Mouse (Mus musculus) CH12.LX (cell line): ENCODE data around the gene Gm39653. TPM values are rescaled to one million over a fixed set of nuclear protein-coding genes. Genes with fewer than 3 reads are reported as not detected.

Source experiments
- DNase-seq: peaks from one replicate; pipeline ENCODE4 v3.0.0-alpha.2; 2013; ENCODE audit errors: extremely low read depth
- H3K27ac ChIP-seq: 2 replicates; pipeline ENCODE4 v1.5.1; 2012; ENCODE audit warnings: low read depth, mild to moderate bottlenecking, control low read depth, moderate library complexity; ENCODE audit not compliant: insufficient read depth
- H3K27me3 ChIP-seq: replicated peaks from 2 replicates; pipeline ENCODE3; 2012; ENCODE audit warnings: inconsistent platforms
- H3K36me3 ChIP-seq, 2 experiments: replicated peaks in 1 of 2; 2 replicates each; pipeline versions ENCODE3 to v1.6.1; 2012; ENCODE audit warnings: inconsistent platforms in 1 of 2, low read length in 1 of 2, mild to moderate bottlenecking in 1 of 2, mixed read lengths in 1 of 2, moderate library complexity in 1 of 2; ENCODE audit not compliant: control insufficient read depth in 1 of 2, insufficient read depth in 1 of 2
- H3K4me1 ChIP-seq, 2 experiments: 2 replicates each; pipeline ENCODE4 v1.6.1; 2012; ENCODE audit warnings: inconsistent platforms in 1 of 2, moderate library complexity in 1 of 2; ENCODE audit not compliant: insufficient read depth in 2 of 2, control insufficient read depth in 1 of 2
- H3K4me2 ChIP-seq: 2 replicates; pipeline ENCODE4 v1.6.1; 2012; ENCODE audit warnings: low read depth, mild to moderate bottlenecking, control low read depth; ENCODE audit not compliant: poor library complexity, insufficient read depth, severe bottlenecking
- H3K4me3 ChIP-seq, 3 experiments: fragments of 150-350 bp in 1 of 3; sonication (generic) in 1 of 3; replicated peaks in 1 of 3; 2 replicates each; pipeline versions ENCODE3 to v1.5.1; 2011 to 2012; ENCODE audit warnings: low read depth in 2 of 3, low read length in 2 of 3, mild to moderate bottlenecking in 2 of 3, moderate library complexity in 2 of 3, control low read depth in 1 of 3, improper control_type of control experiment in 1 of 3, inconsistent platforms in 1 of 3, mixed read lengths in 1 of 3; ENCODE audit not compliant: poor library complexity in 1 of 3
- H3K79me2 ChIP-seq: replicated peaks from 2 replicates; pipeline ENCODE4 v1.6.1; 2012; ENCODE audit warnings: mild to moderate bottlenecking, moderate library complexity; ENCODE audit not compliant: control insufficient read depth, poor library complexity, insufficient read depth, severe bottlenecking; ENCODE audit errors: extremely low read depth
- H3K9ac ChIP-seq: 2 replicates; pipeline ENCODE4 v1.6.1; 2012; ENCODE audit warnings: low read depth, mild to moderate bottlenecking, control low read depth, moderate library complexity; ENCODE audit not compliant: insufficient read depth
- H3K9me3 ChIP-seq: replicated peaks from 2 replicates; pipeline ENCODE3; 2012; ENCODE audit warnings: low read length, inconsistent platforms, mixed read lengths
- CTCF ChIP-seq, 2 experiments: IDR thresholded peaks in 1 of 2; conservative IDR thresholded peaks in 1 of 2; 2 replicates each; pipeline ENCODE4 v1.5.1; 2011 to 2012; ENCODE audit warnings: low read depth in 2 of 2, low read length in 2 of 2, improper control_type of control experiment in 1 of 2, inconsistent platforms in 1 of 2, mild to moderate bottlenecking in 1 of 2, moderate library complexity in 1 of 2
- KAT2A ChIP-seq: IDR thresholded peaks from 2 replicates; pipeline ENCODE4 v1.6.1; 2012; ENCODE audit warnings: low read length, improper control_type of control experiment, inconsistent platforms; ENCODE audit not compliant: insufficient replicate concordance
- MAX ChIP-seq: IDR thresholded peaks from 2 replicates; pipeline ENCODE4 v1.6.1; 2011; ENCODE audit warnings: low read length, improper control_type of control experiment
- MXI1 ChIP-seq: IDR thresholded peaks from 2 replicates; pipeline ENCODE4 v1.6.1; 2011; ENCODE audit warnings: mild to moderate bottlenecking, low read depth, low read length, improper control_type of control experiment
- MYC ChIP-seq: IDR thresholded peaks from 2 replicates; pipeline ENCODE4 v1.6.1; 2011; ENCODE audit warnings: low read depth, mild to moderate bottlenecking, improper control_type of control experiment, low read length
- POLR2A ChIP-seq: IDR thresholded peaks from 2 replicates; pipeline ENCODE4 v1.6.1; 2011; ENCODE audit warnings: low read depth, mild to moderate bottlenecking, improper control_type of control experiment, low read length
- RAD21 ChIP-seq: IDR thresholded peaks from 2 replicates; pipeline ENCODE4 v1.6.1; 2011; ENCODE audit warnings: low read depth, mild to moderate bottlenecking, low read length, improper control_type of control experiment, moderate library complexity
- SMC3 ChIP-seq: IDR thresholded peaks from 2 replicates; pipeline ENCODE4 v1.6.1; 2011; ENCODE audit warnings: low read depth, low read length, improper control_type of control experiment
- TCF12 ChIP-seq: IDR thresholded peaks from 2 replicates; pipeline ENCODE4 v1.6.1; 2014; ENCODE audit warnings: low read depth, mild to moderate bottlenecking, inconsistent platforms, low read length, improper control_type of control experiment
- UBTF ChIP-seq: IDR thresholded peaks from 2 replicates; pipeline ENCODE4 v1.6.1; 2012; ENCODE audit warnings: low read depth, mild to moderate bottlenecking, inconsistent platforms, low read length, improper control_type of control experiment, moderate library complexity
- USF1 ChIP-seq: IDR thresholded peaks from 2 replicates; pipeline ENCODE4 v1.6.1; 2014; ENCODE audit warnings: low read depth, mild to moderate bottlenecking, inconsistent platforms, low read length, improper control_type of control experiment
- USF2 ChIP-seq: conservative IDR thresholded peaks from 2 replicates; pipeline ENCODE4 v1.6.1; 2011; ENCODE audit warnings: low read depth, low read length, improper control_type of control experiment
- ZC3H11A ChIP-seq: IDR thresholded peaks from 2 replicates; pipeline ENCODE4 v1.6.1; 2012; ENCODE audit warnings: low read depth, mild to moderate bottlenecking, inconsistent platforms, low read length, improper control_type of control experiment
- ZNF384 ChIP-seq: IDR thresholded peaks from 2 replicates; pipeline ENCODE4 v1.6.1; 2012; ENCODE audit warnings: low read depth, low read length, improper control_type of control experiment, inconsistent platforms
- dilution Hi-C: fragments of 300-500 bp; cut with MboI; formaldehyde crosslinking; loops from 2 replicates; pipeline ENCODE4 v1.14.3; 2020; ENCODE audit warnings: low sequenced_read_pairs; ENCODE audit not compliant: extremely low pct_unique_long_range_greater_than_20kb, extremely low pct_ligation_motif_present
- in situ Hi-C: fragments of 300-500 bp; cut with MboI; formaldehyde crosslinking; loops from 3 replicates; pipeline ENCODE4 v1.14.3; 2019; ENCODE audit warnings: low sequenced_read_pairs, low pct_ligation_motif_present, low pct_unique_long_range_greater_than_20kb, mixed read lengths
- polyA plus RNA-seq: library from polyadenylated mRNA; unstranded; fragments of >175 nt; gene quantifications from 2 replicates; pipeline ENCODE4 v1.2.1, GENCODE M21; 2012; ENCODE audit warnings: low read depth; ENCODE audit not compliant: insufficient read length
- total RNA-seq, 2 experiments: library from RNA; depleted of rRNA; stranded (reverse); fragments of 300-350 nt in 1 of 2; fragments of >200 nt in 1 of 2; gene quantifications; 2 replicates each; pipeline ENCODE4 v1.2.3; 2012 to 2014

The Gm39653 gene
- total and polyA plus RNA-seq, 3 experiments: not detected

GRCm38 (mm10) chr1:63667201-63667948 lies 51.6 kb downstream of the Gm39653 start:
- in situ Hi-C loops: loop anchor here (25.0 kb wide), 2 partner anchors 1045 to 1345 kb away; no protein-coding TSS in a partner anchor
- no peak overlapping the region for H3K4me3 ChIP-seq
- H3K79me2 ChIP-seq: no peaks in the 10 kb centered on the region
- no peaks in the 10 kb centered on the region for H3K27me3 ChIP-seq
- no peaks in the 10 kb centered on the region for H3K36me3 ChIP-seq
- no peaks in the 10 kb centered on the region for H3K9me3 ChIP-seq
- no peak overlapping the region for H3K27ac ChIP-seq
- peak overlapping the region; percentile 74 for H3K4me2 ChIP-seq
- no peak for TF ChIP-seq USF2
- no peak for TF ChIP-seq ZC3H11A
- no peak for TF ChIP-seq UBTF
- no peak for TF ChIP-seq USF1
- no peak for TF ChIP-seq MXI1
- no peak for TF ChIP-seq TCF12
- no peak for TF ChIP-seq MYC
- H3K9ac ChIP-seq: no peak overlapping the region
- no peak for DNase-seq
- dilution Hi-C loops: no loop called here
- peaks cover 0 to 3% of the 10 kb centered on the region in 2 experiments; a peak in 1 of 4 replicates for H3K4me1 ChIP-seq

- H3K36me3 ChIP-seq: no peaks in the 10 kb centered on the region
- H3K27me3 ChIP-seq: no peaks in the 10 kb centered on the region
- H3K9me3 ChIP-seq: no peaks in the 10 kb centered on the region
- H3K9ac ChIP-seq: 0 out of 2 replicates have a peak overlapping the region, but pooled peaks have one; percentile 35
- peaks cover 0 to 3% of the 10 kb centered on the region in 2 experiments; a peak in 1 of 4 replicates for H3K4me1 ChIP-seq
- peak overlapping the region; percentile 74 for H3K4me2 ChIP-seq
- in situ Hi-C loops: loop anchor here (25.0 kb wide), 2 partner anchors 1044 to 1344 kb away; no protein-coding TSS in a partner anchor
- TF ChIP-seq CTCF (conservative IDR thresholded peaks at IDR 0.05 in 1 of 2, IDR thresholded peaks at IDR 0.05 in 1 of 2; ENCODE audit: low read depth in 2 of 2, low read length in 2 of 2) (no peak), MXI1 (0 out of 2 replicates have a peak, but pooled peaks have one; percentile 42), MYC (0 out of 2 replicates have a peak, but pooled peaks have one; percentile 21)
- dilution Hi-C loops: no loop called here
- no peaks in the 10 kb centered on the region for H3K79me2 ChIP-seq
- H3K4me3 ChIP-seq: no peak overlapping the region
- H3K27ac ChIP-seq: no peak overlapping the region
- DNase-seq: no peak
Observed at GRCm38 (mm10) chr1:63667949-63668851, 52.4 kb downstream of the Gm39653 start.

- Histone ChIP-seq H3K9me3 (no peaks in the 10 kb centered on the region), H3K4me2 (peak overlapping the region; percentile 74), H3K79me2 (no peaks in the 10 kb centered on the region), H3K4me3 (no peak overlapping the region), H3K36me3 (no peaks in the 10 kb centered on the region), H3K4me1 (peaks cover 0 to 3% of the 10 kb centered on the region in 2 experiments; a peak in 1 of 4 replicates), H3K9ac (no peak overlapping the region), H3K27ac (no peak overlapping the region), H3K27me3 (no peaks in the 10 kb centered on the region)
- in situ Hi-C loops (loop anchor here (25.0 kb wide), 2 partner anchors 1043 to 1343 kb away; no protein-coding TSS in a partner anchor), dilution Hi-C loops (no loop called here)
- DNase-seq: peak; percentile 39
- TF ChIP-seq USF1 (no peak), POLR2A (no peak), SMC3 (peak; percentile 56), TCF12 (no peak), MAX (peak; percentile 64; the same call in 1 of the 2 replicates), RAD21 (peak; percentile 72), ZNF384 (no peak), ZC3H11A (peak; percentile 13; the same call in 1 of the 2 replicates), UBTF (no peak), CTCF (conservative IDR thresholded peaks at IDR 0.05 in 1 of 2, IDR thresholded peaks at IDR 0.05 in 1 of 2; ENCODE audit: low read depth in 2 of 2, low read length in 2 of 2) (peak; percentile 22 to 57; a peak in 2 of 4 replicates), KAT2A (no peak), MYC (peak; percentile 5; the same call in 1 of the 2 replicates)
Observed at GRCm38 (mm10) chr1:63668852-63669160, 53.0 kb downstream of the Gm39653 start.
